Mouse (Mus musculus) small intestine, adult 2 months (tissue): Measurements from ENCODE around the gene Gtf2h3. TPM values are rescaled to one million over a fixed set of nuclear protein-coding genes. Genes with fewer than 3 reads are reported as not detected.
"Not testable (repeated sequence)": the region's sequence is repeated elsewhere in the genome, so short reads cannot be mapped to it uniquely, and the experiment has no call there.

ENCODE experiments used
- H3K27ac ChIP-seq: fragments of 200-500 bp; 2 replicates; pipeline ENCODE4 v1.5.1; 2012; ENCODE audit warnings: low read depth, low read length, control low read depth, inconsistent platforms; ENCODE audit not compliant: insufficient read depth
- H3K27me3 ChIP-seq: fragments of 200-500 bp; 2 replicates; pipeline ENCODE4 v1.6.1; 2012; ENCODE audit warnings: mild to moderate bottlenecking, moderate library complexity, low read length, inconsistent platforms; ENCODE audit not compliant: control insufficient read depth, insufficient read depth
- H3K36me3 ChIP-seq: fragments of 200-500 bp; 2 replicates; pipeline ENCODE4 v1.6.1; 2012; ENCODE audit warnings: mild to moderate bottlenecking, low read length, control low read depth, inconsistent platforms; ENCODE audit not compliant: control insufficient read depth, insufficient read depth
- H3K4me1 ChIP-seq: fragments of 200-500 bp; 2 replicates; pipeline ENCODE4 v1.6.1; 2012; ENCODE audit warnings: low read length, inconsistent platforms, mixed read lengths; ENCODE audit not compliant: control insufficient read depth, insufficient read depth, insufficient read length
- H3K4me3 ChIP-seq: fragments of 200-500 bp; 2 replicates; pipeline ENCODE4 v1.5.1; 2012; ENCODE audit warnings: low read depth, mild to moderate bottlenecking, control low read depth, inconsistent platforms, low read length, moderate library complexity
- CTCF ChIP-seq: fragments of 200-500 bp; IDR thresholded peaks from 2 replicates; pipeline ENCODE4 v1.5.1; 2012; ENCODE audit warnings: low read depth, mild to moderate bottlenecking, control low read depth, inconsistent platforms, low read length, moderate library complexity, mixed read lengths; ENCODE audit not compliant: insufficient replicate concordance, insufficient read length; ENCODE audit errors: extremely low read depth
- POLR2A ChIP-seq: fragments of 200-500 bp; IDR thresholded peaks from 2 replicates; pipeline ENCODE4 v1.6.1; 2012; ENCODE audit warnings: low read depth, mild to moderate bottlenecking, control low read depth, inconsistent platforms, low read length, moderate library complexity
- WGBS: fragments of 180-500 bp; shearing (Covaris S2); methylation state at CpG from one replicate; pipeline ENCODE4 v1.1.7; 2018; 5-methylcytosine and 5-hydroxymethylcytosine counted together
- polyA plus RNA-seq: library from polyadenylated mRNA; depleted of rRNA; stranded (reverse); fragments of >200 nt; gene quantifications from 2 replicates; pipeline ENCODE4 v1.2.3, GENCODE M21; 2012

The Gtf2h3 gene
- polyA plus RNA-seq, 1 experiment = 20.0 TPM

DNA sequence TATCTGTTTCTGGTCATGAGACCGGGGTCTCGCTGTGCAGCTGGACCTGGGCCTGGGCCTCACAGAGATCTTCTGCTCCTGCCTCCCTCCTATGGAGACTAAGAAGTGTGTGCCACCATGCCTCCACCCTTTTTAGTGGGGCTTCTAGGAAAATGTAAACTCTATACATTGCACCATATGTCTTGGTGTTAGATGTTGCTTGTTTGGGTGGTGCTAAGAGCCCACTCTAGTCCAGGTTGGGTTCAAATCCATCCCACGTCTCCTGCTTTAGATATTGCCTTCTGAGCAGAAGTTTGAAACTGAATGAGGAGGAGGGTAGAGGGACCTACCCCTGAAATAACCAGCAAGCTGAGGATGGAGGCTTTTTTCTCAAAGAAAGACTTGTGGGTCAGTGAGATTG is 13.8 kb downstream of the Gtf2h3 start:
- no peak overlapping the region for H3K4me3 ChIP-seq
- WGBS = 97% methylated on average over 3 of the region's 3 CpGs

DNA sequence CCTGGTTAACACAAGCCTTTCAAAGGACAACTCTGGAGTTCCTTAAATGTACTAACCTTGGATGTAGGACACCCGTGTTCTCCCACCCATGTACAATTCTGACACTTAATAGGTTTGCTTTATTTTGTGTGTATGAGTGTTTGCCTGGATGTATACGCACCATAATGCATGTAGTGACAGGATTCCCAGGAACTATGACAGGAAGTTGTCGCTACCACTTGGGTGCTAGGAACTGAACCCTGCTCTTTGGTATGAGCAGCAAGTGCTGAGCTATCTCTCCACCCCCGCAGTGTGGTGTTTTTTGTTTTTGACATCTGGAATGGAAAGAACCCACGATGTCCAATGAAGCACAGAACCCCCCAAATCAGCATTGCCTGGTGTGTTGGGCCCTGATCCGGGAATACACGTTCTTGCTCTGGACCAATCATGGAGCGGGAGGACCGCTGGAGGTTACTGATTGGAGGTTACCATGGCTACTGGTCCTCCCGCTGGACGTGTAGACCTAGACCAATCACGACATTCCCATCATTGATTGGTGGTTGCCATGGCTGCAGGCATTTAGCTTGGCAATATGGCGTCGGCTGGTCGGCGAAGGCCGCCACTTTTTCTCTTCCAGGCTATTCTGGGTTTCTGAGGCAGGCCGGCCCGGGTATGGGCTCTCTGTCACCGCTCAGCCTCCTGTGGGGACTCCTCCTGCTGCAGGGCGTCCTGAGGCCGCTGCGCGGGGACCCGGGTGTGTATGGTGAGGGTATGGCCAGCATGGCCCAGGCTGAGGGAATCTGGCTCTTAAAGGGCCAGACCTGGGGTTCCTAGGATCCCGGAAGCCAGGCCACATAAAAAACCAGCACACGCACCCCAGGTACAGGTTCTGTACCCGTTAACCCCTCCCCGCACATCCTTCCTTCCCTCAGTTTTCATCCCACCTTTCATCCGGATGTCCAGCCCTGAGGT is 19.6 kb downstream of the Gtf2h3 start:
- Histone ChIP-seq H3K36me3 (peaks cover 9% of the 10 kb centered on the region), H3K27me3 (no peaks in the 10 kb centered on the region), H3K4me1 (peaks cover 4% of the 10 kb centered on the region), H3K4me3 (peak overlapping the region; percentile 76), H3K27ac (no peak overlapping the region)
- WGBS = 9% methylated on average over 30 of the region's 30 CpGs
- TF ChIP-seq POLR2A (no peak), CTCF (no peak)

More for the DNA sequence above, 13.8 kb downstream of the Gtf2h3 start:
- Histone ChIP-seq H3K27me3 (no peaks in the 10 kb centered on the region), H3K4me1 (no peaks in the 10 kb centered on the region), H3K27ac (no peak overlapping the region), H3K36me3 (peaks cover 34% of the 10 kb centered on the region)
- TF ChIP-seq POLR2A (no peak), CTCF (no peak)

GRCm38 (mm10) chr5:124599726-124600125 is 20.8 kb downstream of the Gtf2h3 start:
- WGBS = 61% methylated on average over 8 of the region's 8 CpGs
- H3K4me1 ChIP-seq, H3K36me3 ChIP-seq, H3K27ac ChIP-seq, H3K4me3 ChIP-seq, H3K27me3 ChIP-seq: not testable (repeated sequence)

GRCm38 (mm10) chr5:124602349-124602748 is 23.4 kb downstream of the Gtf2h3 start:
- no peak overlapping the region for H3K27ac ChIP-seq
- WGBS = 61% methylated on average over 5 of the region's 5 CpGs
- no peaks in the 10 kb centered on the region for H3K36me3 ChIP-seq
- no peak for TF ChIP-seq POLR2A
- peak; percentile 50; the same call in 1 of the 2 replicates for TF ChIP-seq CTCF
- peaks cover 4% of the 10 kb centered on the region for H3K4me1 ChIP-seq
- no peaks in the 10 kb centered on the region for H3K27me3 ChIP-seq
- no peak overlapping the region for H3K4me3 ChIP-seq

DNA sequence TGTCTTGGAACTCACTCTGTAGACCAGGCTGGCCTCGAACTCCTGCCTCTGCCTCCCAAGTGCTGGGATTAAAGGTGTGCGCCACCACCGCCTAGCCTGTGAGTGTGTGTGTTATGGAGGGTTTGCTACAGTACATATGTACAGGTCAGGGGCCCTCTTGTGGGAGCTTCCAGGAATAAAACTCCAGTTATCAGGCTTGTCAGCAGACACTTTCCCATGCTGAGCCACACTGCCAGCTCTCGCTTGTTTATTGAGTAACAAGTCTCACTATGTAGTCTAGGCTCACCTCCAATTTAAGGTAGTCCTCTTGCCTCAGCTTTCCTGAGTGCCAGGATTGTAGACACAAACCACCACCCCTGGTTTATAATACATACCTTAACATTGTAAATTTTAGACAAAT is 25.4 kb downstream of the Gtf2h3 start:
- H3K4me3 ChIP-seq = no peak overlapping the region
- no peaks in the 10 kb centered on the region for H3K27me3 ChIP-seq
- no peaks in the 10 kb centered on the region for H3K4me1 ChIP-seq
- 78% methylated on average over 4 of the region's 4 CpGs for WGBS
- H3K27ac ChIP-seq = no peak overlapping the region
- TF ChIP-seq POLR2A = no peak
- TF ChIP-seq CTCF = no peak
- no peaks in the 10 kb centered on the region for H3K36me3 ChIP-seq

DNA sequence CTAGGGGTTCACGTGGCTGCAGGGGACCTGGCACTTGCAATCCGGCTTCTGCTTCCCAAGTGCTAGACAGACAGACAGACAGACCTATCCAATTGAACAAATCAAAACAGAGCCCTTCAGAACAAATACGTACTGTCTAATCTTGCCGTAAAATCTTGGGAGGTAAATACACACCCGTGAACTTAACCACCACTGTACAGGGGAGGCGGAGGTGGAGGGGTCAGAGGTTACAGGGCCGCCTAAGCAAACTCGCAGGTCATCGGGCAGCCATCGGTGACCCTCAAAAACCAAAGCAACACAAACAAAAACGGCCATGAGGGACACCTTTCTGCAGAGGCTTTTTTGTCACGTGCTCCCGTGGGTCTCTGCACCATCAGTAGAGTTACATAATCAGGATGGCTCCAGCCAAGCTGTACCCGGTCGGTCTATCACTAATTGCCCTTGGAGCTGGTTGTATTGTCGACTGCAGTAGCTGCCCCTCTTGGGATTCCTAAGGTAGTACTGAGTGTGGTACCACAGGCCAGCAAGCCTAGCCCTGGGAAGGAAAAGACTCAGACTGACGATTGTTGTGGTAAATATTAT is 26.2 kb downstream of the Gtf2h3 start:
- no peak overlapping the region for H3K27ac ChIP-seq
- H3K4me1 ChIP-seq = no peaks in the 10 kb centered on the region
- no peak overlapping the region for H3K4me3 ChIP-seq
- H3K27me3 ChIP-seq = no peaks in the 10 kb centered on the region
- TF ChIP-seq CTCF = no peak
- no peak for TF ChIP-seq POLR2A
- H3K36me3 ChIP-seq = no peaks in the 10 kb centered on the region
- WGBS = 71% methylated on average over 17 of the region's 17 CpGs

DNA sequence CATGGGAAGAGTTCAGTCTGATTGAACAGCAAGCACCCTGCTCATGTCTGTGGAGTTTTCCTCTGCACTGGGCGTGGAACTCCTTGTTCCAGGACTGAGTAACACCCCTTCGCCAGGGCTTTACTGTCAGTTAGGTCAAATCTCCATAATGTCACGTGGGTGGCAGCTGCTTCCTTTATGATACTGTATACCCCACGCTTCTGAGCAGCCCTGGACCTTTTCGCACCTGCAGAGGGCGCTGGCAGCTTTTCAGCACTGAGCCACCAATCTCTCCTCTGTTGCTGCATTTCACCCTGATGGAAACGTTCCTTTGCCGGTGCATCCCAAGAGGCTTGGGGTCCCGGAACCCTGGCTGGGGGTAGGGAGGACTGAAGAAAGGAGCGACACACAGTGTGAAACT is 32.0 kb downstream of the Gtf2h3 start:
- Histone ChIP-seq H3K4me1 (no peaks in the 10 kb centered on the region), H3K4me3 (no peak overlapping the region), H3K27me3 (no peaks in the 10 kb centered on the region), H3K36me3 (no peaks in the 10 kb centered on the region), H3K27ac (no peak overlapping the region)
- TF ChIP-seq POLR2A (no peak), CTCF (peak; percentile 26; the same call in 1 of the 2 replicates)
- WGBS = 75% methylated on average over 10 of the region's 10 CpGs
